Mouse (Mus musculus): ENCODE data around the gene Gcnt1.

DNA sequence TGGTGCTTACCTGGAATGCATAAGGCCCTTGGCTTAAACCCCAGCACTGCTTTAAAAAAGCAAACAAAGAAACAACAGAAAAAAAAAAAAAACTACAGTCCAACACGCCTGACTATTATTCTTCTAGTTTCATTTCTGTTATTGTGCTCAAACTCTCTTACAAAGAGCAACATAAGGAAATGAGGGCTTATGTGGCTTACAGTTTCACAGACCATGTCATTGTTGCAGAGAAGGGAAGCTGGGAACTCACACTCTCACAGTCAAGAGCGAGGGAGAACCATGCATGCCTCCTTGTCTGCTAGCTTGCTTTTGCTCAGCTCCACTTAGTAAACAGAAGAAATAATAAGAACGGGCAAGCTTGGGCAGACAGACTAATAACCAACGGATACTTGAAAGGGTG lies 52.9 kb downstream of the Gcnt1 start:
- TF ChIP-seq CTCF (IDR thresholded peaks at IDR 0.05; ENCODE audit: extremely low read depth, insufficient read depth, insufficient read length, insufficient replicate concordance), result no peak
- no peak for TF ChIP-seq POLR2A (IDR thresholded peaks at IDR 0.05; ENCODE audit: low read depth, low read length)
